8 mouse cellular contexts compared by ENCODE assay signal in genomic region chr10:57784876-57785150, GRCm38 (mm10). TPM values are rescaled to one million over a fixed set of nuclear protein-coding genes. Genes with fewer than 3 reads are reported as not detected.
DNase-seq lines count a peak whose midpoint lies in the region; ATAC-seq and TF ChIP-seq lines count a peak whose summit lies in the region.

Gene Fabp7 (plus strand): TSS chr10:57784881.

- no peaks in the 10 kb centered on the region for H3K27me3 ChIP-seq in heart, postnatal 0 days (ENCODE audit: control insufficient read depth, insufficient read depth, low read length)
- no peaks in the 10 kb centered on the region for H3K27me3 ChIP-seq in embryonic facial prominence, embryonic 11.5 days (ENCODE audit: control insufficient read depth, insufficient read depth, low read length)
- no peaks in the 10 kb centered on the region for H3K27me3 ChIP-seq in forebrain, postnatal 0 days (ENCODE audit: insufficient read depth, low read length)
- no peaks in the 10 kb centered on the region for H3K27me3 ChIP-seq in limb, embryonic 13.5 days

- H3K4me2 ChIP-seq in heart, postnatal 0 days (ENCODE audit: low read depth, low read length): peak within 1 kb of the TSS; percentile 21; the same call in 1 of the 2 replicates
- H3K4me2 ChIP-seq in embryonic facial prominence, embryonic 11.5 days (ENCODE audit: low read depth, low read length): peak within 1 kb of the TSS; percentile 32
- peak within 1 kb of the TSS; percentile 49 for H3K4me2 ChIP-seq in forebrain, postnatal 0 days (ENCODE audit: low read depth)
- H3K4me2 ChIP-seq in limb, embryonic 13.5 days (replicated peaks): peak within 1 kb of the TSS; percentile 27; the same call in 1 of the 2 replicates

- DNase-seq in heart, postnatal 0 days (ENCODE audit: low spot score): peak; percentile 33
- no peak for DNase-seq in heart, postnatal 4 days
- no peak for DNase-seq in embryonic facial prominence, embryonic 11.5 days (ENCODE audit: low spot score)
- DNase-seq in forebrain, postnatal 0 days: no peak
- DNase-seq in cerebellum, adult 11-12 months: no peak

- WGBS in heart, postnatal 0 days: 27% methylated on average over 7 of the region's 7 CpGs
- 16% methylated on average over 7 of the region's 7 CpGs for WGBS in embryonic facial prominence, embryonic 11.5 days
- 3% methylated on average over 7 of the region's 7 CpGs for WGBS in forebrain, postnatal 0 days
- WGBS in limb, embryonic 13.5 days: 27% methylated on average over 7 of the region's 7 CpGs

- no peak within 1 kb of the TSS for H3K9ac ChIP-seq in heart, postnatal 0 days (replicated peaks; ENCODE audit: low read depth, low read length)
- peak within 1 kb of the TSS; percentile 22 for H3K9ac ChIP-seq in embryonic facial prominence, embryonic 11.5 days (replicated peaks; ENCODE audit: low read length)
- H3K9ac ChIP-seq in forebrain, postnatal 0 days: peak within 1 kb of the TSS; percentile 53
- 0 out of 2 replicates have a peak within 1 kb of the TSS, but pooled peaks have one; percentile 13 for H3K9ac ChIP-seq in limb, embryonic 13.5 days

- no peaks in the 10 kb centered on the region for H3K9me3 ChIP-seq in heart, postnatal 0 days (replicated peaks; ENCODE audit: control insufficient read depth, low read length)
- no peaks in the 10 kb centered on the region for H3K9me3 ChIP-seq in embryonic facial prominence, embryonic 11.5 days (replicated peaks; ENCODE audit: control insufficient read depth, low read length)
- no peaks in the 10 kb centered on the region for H3K9me3 ChIP-seq in forebrain, postnatal 0 days (ENCODE audit: low read length)
- no peaks in the 10 kb centered on the region for H3K9me3 ChIP-seq in limb, embryonic 13.5 days

- H3K36me3 ChIP-seq in heart, postnatal 0 days (replicated peaks; ENCODE audit: control insufficient read depth, insufficient read depth, low read length): no peaks in the 10 kb centered on the region
- H3K36me3 ChIP-seq in embryonic facial prominence, embryonic 11.5 days (replicated peaks; ENCODE audit: control insufficient read depth, insufficient read depth, low read depth, low read length): no peaks in the 10 kb centered on the region
- H3K36me3 ChIP-seq in forebrain, postnatal 0 days (ENCODE audit: insufficient read depth): no peaks in the 10 kb centered on the region
- H3K36me3 ChIP-seq in limb, embryonic 13.5 days: no peaks in the 10 kb centered on the region

- no peak within 1 kb of the TSS for H3K4me3 ChIP-seq in heart, postnatal 0 days (ENCODE audit: low read depth, low read length)
- H3K4me3 ChIP-seq in embryonic facial prominence, embryonic 11.5 days (ENCODE audit: low read depth, low read length): peak within 1 kb of the TSS; percentile 12; the same call in 1 of the 2 replicates
- H3K4me3 ChIP-seq in forebrain, postnatal 0 days (ENCODE audit: low read depth, low read length): peak within 1 kb of the TSS; percentile 35
- H3K4me3 ChIP-seq in limb, embryonic 13.5 days: no peak within 1 kb of the TSS

- no peak within 1 kb of the TSS; the same call in 1 of the 2 replicates for H3K27ac ChIP-seq in heart, postnatal 0 days (ENCODE audit: low read depth)
- H3K27ac ChIP-seq in embryonic facial prominence, embryonic 11.5 days (replicated peaks; ENCODE audit: low read depth, low read length): 0 out of 2 replicates have a peak within 1 kb of the TSS, but pooled peaks have one; percentile 3
- peak within 1 kb of the TSS; percentile 79 for H3K27ac ChIP-seq in forebrain, postnatal 0 days (ENCODE audit: low read depth, low read length)
- no peak within 1 kb of the TSS for H3K27ac ChIP-seq in limb, embryonic 13.5 days

- H3K4me1 ChIP-seq in heart, postnatal 0 days (ENCODE audit: control insufficient read depth, insufficient read depth): no peaks in the 10 kb centered on the region
- H3K4me1 ChIP-seq in embryonic facial prominence, embryonic 11.5 days (ENCODE audit: control insufficient read depth, insufficient read depth, low read length): no peaks in the 10 kb centered on the region; the same call in 1 of the 2 replicates
- H3K4me1 ChIP-seq in forebrain, postnatal 0 days (ENCODE audit: insufficient read depth): peaks cover 23% of the 10 kb centered on the region
- H3K4me1 ChIP-seq in limb, embryonic 13.5 days: peaks cover 10% of the 10 kb centered on the region

- ATAC-seq in heart, postnatal 0 days (ENCODE audit: insufficient read depth, low read depth): no peak
- no peak; the same call in 1 of the 2 replicates for ATAC-seq in embryonic facial prominence, embryonic 11.5 days (replicated peaks; ENCODE audit: insufficient number of reproducible peaks, low FRiP score, low TSS enrichment, low read depth)
- no peak for ATAC-seq in forebrain, postnatal 0 days
- ATAC-seq in limb, embryonic 13.5 days (ENCODE audit: low FRiP score, low read depth): no peak
- ATAC-seq in megakaryocyte, adult 5-6 weeks (ENCODE audit: poor library complexity, severe bottlenecking): no peak
- no peak for ATAC-seq in granulocyte monocyte progenitor cell, adult 5-6 weeks (replicated peaks; ENCODE audit: poor library complexity, severe bottlenecking)

- no peak for TF ChIP-seq EP300 in heart, postnatal 0 days (IDR thresholded peaks at IDR 0.05; ENCODE audit: low read depth)

- TF ChIP-seq CTCF in heart, postnatal 0 days (IDR thresholded peaks at IDR 0.05; ENCODE audit: low read depth): no peak
- TF ChIP-seq CTCF in forebrain, postnatal 0 days (IDR thresholded peaks at IDR 0.05; ENCODE audit: low read depth): no peak

RNA-seq across cellular contexts. Expression of gene Fabp7, which starts in this region (rescaled TPM):
- total RNA-seq in heart, postnatal 0 days (2014; rRNA removed; ENCODE audit: low replicate concordance): 7.9 and 9.8 TPM in 2 replicates
- 7.3 and 11.3 TPM in 2 replicates for polyA plus RNA-seq in heart, postnatal 0 days (2015; fragmentation: Nextera tagmentation; extraction: Ambion mirVana)
- 1 to 10 TPM; 2.7 to 3.6 TPM for total RNA-seq in heart, postnatal 4 days (2021)
- 215 and 244 TPM in 2 replicates for polyA plus RNA-seq in embryonic facial prominence, embryonic 11.5 days (2014; fragmentation: Nextera tagmentation; extraction: Ambion mirVana)
- 1,177 and 1,333 TPM in 2 replicates for total RNA-seq in forebrain, postnatal 0 days (2014; rRNA removed)
- polyA plus RNA-seq in forebrain, postnatal 0 days (2015; fragmentation: Nextera tagmentation; extraction: Ambion mirVana): 2,604 and 2,926 TPM in 2 replicates
- 9.3 and 10.8 TPM in 2 replicates for polyA plus RNA-seq in limb, embryonic 13.5 days (2015; fragmentation: Nextera tagmentation; extraction: Ambion mirVana)
- 1.9 and 2.5 TPM in 2 replicates for total RNA-seq in megakaryocyte, adult 5-6 weeks (2015)
- 2.0 and 2.2 TPM in 2 replicates for total RNA-seq in megakaryocyte, adult 5-6 weeks (2017)
- total RNA-seq in granulocyte monocyte progenitor cell, adult 5-6 weeks (2014; fragmentation: Nextera tagmentation): 1.8 TPM in 1 of 2 replicates, not detected in the other
- 1.7 TPM in 1 of 2 replicates, not detected in the other for total RNA-seq in granulocyte monocyte progenitor cell, adult 5-6 weeks (2017)

Comparison
In these comparisons a context has a peak if more than half of its experiments do, and no peak if none do; other contexts are left out.
1. RNA of gene Fabp7 (total RNA-seq): 1,177 to 1,333 TPM in forebrain, postnatal 0 days; 7.9 to 9.8 TPM in heart, postnatal 0 days, 2.7 to 3.6 TPM in heart, postnatal 4 days, 1.9 to 2.5 TPM in megakaryocyte, adult 5-6 weeks and 1.7 to 1.8 TPM in granulocyte monocyte progenitor cell, adult 5-6 weeks; every median in the first group is over 100 times any median in the second.
2. RNA of gene Fabp7 (polyA plus RNA-seq): 2,604 to 2,926 TPM in forebrain, postnatal 0 days and 215 to 244 TPM in embryonic facial prominence, embryonic 11.5 days; 9.3 to 10.8 TPM in limb, embryonic 13.5 days and 7.3 to 11.3 TPM in heart, postnatal 0 days; every median in the first group is over 10 times any median in the second.
3. RNA of gene Fabp7 (polyA plus RNA-seq): 2,604 to 2,926 TPM in forebrain, postnatal 0 days; 215 to 244 TPM in embryonic facial prominence, embryonic 11.5 days; every median in the first group is over 10 times any median in the second.
4. H3K27ac ChIP-seq: peak in embryonic facial prominence, embryonic 11.5 days (single experiment) and forebrain, postnatal 0 days (single experiment); none in heart, postnatal 0 days (single experiment) and limb, embryonic 13.5 days (single experiment).
5. H3K4me3 ChIP-seq: peak in embryonic facial prominence, embryonic 11.5 days (single experiment) and forebrain, postnatal 0 days (single experiment); none in heart, postnatal 0 days (single experiment) and limb, embryonic 13.5 days (single experiment).
6. Peak in every context shown above with its lines, with median percentiles within 50 percentile points of each other: H3K4me2 ChIP-seq.